Mouse (Mus musculus) limb, embryonic 10.5 days (tissue): ENCODE data around the gene Syn3. TPM values are rescaled to one million over a fixed set of nuclear protein-coding genes. Genes with fewer than 3 reads are reported as not detected.
A peak's percentile ranks its signal among the peaks of the same experiment; 100 is the strongest.
"Not testable (repeated sequence)": the region's sequence is repeated elsewhere in the genome, so short reads cannot be mapped to it uniquely, and the experiment has no call there.

ENCODE experiments used
- DNase-seq: peaks from one replicate; pipeline ENCODE4 v3.0.0-alpha.2; 2017; ENCODE audit warnings: low spot score
- H3K27ac ChIP-seq: fragments of 300-500 bp; sonication (generic); 2 replicates; pipeline ENCODE4 v1.5.1; 2016; ENCODE audit warnings: mild to moderate bottlenecking
- H3K27me3 ChIP-seq: fragments of 300-500 bp; sonication (generic); 2 replicates; pipeline ENCODE4 v1.6.1; 2016; ENCODE audit warnings: low read depth, mild to moderate bottlenecking; ENCODE audit not compliant: poor library complexity, severe bottlenecking
- H3K36me3 ChIP-seq: fragments of 300-500 bp; sonication (generic); 2 replicates; pipeline ENCODE4 v1.6.1; 2016; ENCODE audit warnings: mild to moderate bottlenecking, moderate library complexity
- H3K4me1 ChIP-seq: fragments of 300-500 bp; sonication (generic); 2 replicates; pipeline ENCODE4 v1.6.1; 2016
- H3K4me3 ChIP-seq: fragments of 300-500 bp; sonication (generic); 2 replicates; pipeline ENCODE4 v1.5.1; 2016; ENCODE audit warnings: mild to moderate bottlenecking, moderate library complexity
- H3K9me3 ChIP-seq: fragments of 300-500 bp; sonication (generic); replicated peaks from 2 replicates; pipeline ENCODE4 v1.6.1; 2016; ENCODE audit warnings: mild to moderate bottlenecking
- WGBS: fragments of 180-500 bp; shearing (Covaris S2); methylation state at CpG from one replicate; pipeline ENCODE4 v1.1.7; 2016; 5-methylcytosine and 5-hydroxymethylcytosine counted together
- polyA plus RNA-seq: library from polyadenylated mRNA; unstranded; fragments of >200 nt; fragmentation: Nextera tagmentation; extraction: Ambion mirVana; gene quantifications from 2 replicates; pipeline ENCODE4 v1.2.1, GENCODE M21; 2016

Gene Syn3
- 2.1 and 3.6 TPM in 2 replicates for polyA plus RNA-seq

GRCm38 (mm10) chr10:86498673-86499391 lies at the start of gene Syn3:
Syn3 (minus strand) TSS chr10:86498896.
- H3K27me3 ChIP-seq, result 0 out of 2 replicates have a peak, but pooled peaks cover 8% of the 10 kb centered on the region
- H3K4me3 ChIP-seq, result peak within 1 kb of the TSS; percentile 68
- H3K27ac ChIP-seq, result peak within 1 kb of the TSS; percentile 81
- WGBS, result 0% methylated on average over 21 of the region's 21 CpGs
- H3K36me3 ChIP-seq, result no peaks in the 10 kb centered on the region
- no peaks in the 10 kb centered on the region for H3K9me3 ChIP-seq
- peaks cover 18% of the 10 kb centered on the region for H3K4me1 ChIP-seq
- DNase-seq, result peak; percentile 92

GRCm38 (mm10) chr10:86526357-86526874 lies 27.7 kb upstream of the Syn3 start:
- not testable (repeated sequence) for H3K4me1 ChIP-seq, H3K27me3 ChIP-seq, H3K36me3 ChIP-seq, DNase-seq, H3K9me3 ChIP-seq, H3K4me3 ChIP-seq, H3K27ac ChIP-seq
- WGBS, result 96% methylated on average over 4 of the region's 5 CpGs

- no peak overlapping the region for H3K27ac ChIP-seq
- H3K27me3 ChIP-seq, result no peaks in the 10 kb centered on the region
- no peaks in the 10 kb centered on the region for H3K36me3 ChIP-seq
- WGBS, result 92% methylated on average over 4 of the region's 4 CpGs
- H3K4me3 ChIP-seq, result no peak overlapping the region
- H3K4me1 ChIP-seq, result no peaks in the 10 kb centered on the region
- no peak for DNase-seq
- no peaks in the 10 kb centered on the region for H3K9me3 ChIP-seq
Observed at GRCm38 (mm10) chr10:86513801-86514200, 15.1 kb upstream of the Syn3 start.

- Histone ChIP-seq H3K4me3 (no peak overlapping the region), H3K36me3 (no peaks in the 10 kb centered on the region), H3K4me1 (no peaks in the 10 kb centered on the region), H3K27ac (no peak overlapping the region), H3K9me3 (no peaks in the 10 kb centered on the region), H3K27me3 (no peaks in the 10 kb centered on the region)
- DNase-seq, result no peak
Observed at GRCm38 (mm10) chr10:86510941-86511340, 12.2 kb upstream of the Syn3 start.

GRCm38 (mm10) chr10:86502063-86502462 lies 3.4 kb upstream of the Syn3 start:
- DNase-seq, result no peak
- Histone ChIP-seq H3K4me3 (no peak overlapping the region), H3K9me3 (no peaks in the 10 kb centered on the region), H3K27me3 (0 out of 2 replicates have a peak, but pooled peaks cover 8% of the 10 kb centered on the region), H3K4me1 (peaks cover 18% of the 10 kb centered on the region), H3K36me3 (no peaks in the 10 kb centered on the region), H3K27ac (no peak overlapping the region)
- WGBS, result 78% methylated on average over 2 of the region's 2 CpGs

- Histone ChIP-seq H3K4me1 (peaks cover 18% of the 10 kb centered on the region), H3K27me3 (0 out of 2 replicates have a peak, but pooled peaks cover 8% of the 10 kb centered on the region), H3K9me3 (no peaks in the 10 kb centered on the region), H3K36me3 (no peaks in the 10 kb centered on the region), H3K4me3 (peak overlapping the region; percentile 68), H3K27ac (peak overlapping the region; percentile 81)
- WGBS, result 9% methylated on average over 12 of the region's 12 CpGs
- DNase-seq, result no peak
Observed at GRCm38 (mm10) chr10:86498051-86498672, 534 bp downstream of the Syn3 start.

- Histone ChIP-seq H3K27me3 (0 out of 2 replicates have a peak, but pooled peaks cover 8% of the 10 kb centered on the region), H3K4me3 (no peak overlapping the region), H3K9me3 (no peaks in the 10 kb centered on the region), H3K4me1 (peaks cover 25% of the 10 kb centered on the region), H3K36me3 (no peaks in the 10 kb centered on the region), H3K27ac (no peak overlapping the region)
- 88% methylated on average over 2 of the region's 2 CpGs for WGBS
- no peak for DNase-seq
Observed at GRCm38 (mm10) chr10:86495851-86496250, 2.8 kb downstream of the Syn3 start.

- Histone ChIP-seq H3K27me3 (0 out of 2 replicates have a peak, but pooled peaks cover 8% of the 10 kb centered on the region), H3K4me3 (no peak overlapping the region), H3K36me3 (no peaks in the 10 kb centered on the region), H3K9me3 (no peaks in the 10 kb centered on the region), H3K4me1 (peaks cover 16% of the 10 kb centered on the region), H3K27ac (no peak overlapping the region)
- DNase-seq, result no peak
- WGBS, result 86% methylated on average over 5 of the region's 5 CpGs
Observed at GRCm38 (mm10) chr10:86493140-86493539, 5.6 kb downstream of the Syn3 start.

GRCm38 (mm10) chr10:86492089-86492907 lies 6.4 kb downstream of the Syn3 start:
- H3K27me3 ChIP-seq, result 0 out of 2 replicates have a peak, but pooled peaks cover 1% of the 10 kb centered on the region
- H3K9me3 ChIP-seq, result no peaks in the 10 kb centered on the region
- WGBS, result 39% methylated on average over 2 of the region's 2 CpGs
- peak overlapping the region; percentile 75 for H3K27ac ChIP-seq
- H3K36me3 ChIP-seq, result no peaks in the 10 kb centered on the region
- peaks cover 7% of the 10 kb centered on the region for H3K4me1 ChIP-seq
- no peak for DNase-seq
- H3K4me3 ChIP-seq, result peak overlapping the region; percentile 30

GRCm38 (mm10) chr10:86491316-86492088 lies 7.2 kb downstream of the Syn3 start:
- Histone ChIP-seq H3K9me3 (no peaks in the 10 kb centered on the region), H3K4me3 (peak overlapping the region; percentile 30), H3K27ac (peak overlapping the region; percentile 75), H3K36me3 (no peaks in the 10 kb centered on the region), H3K27me3 (no peaks in the 10 kb centered on the region), H3K4me1 (peaks cover 7% of the 10 kb centered on the region)
- no peak for DNase-seq
- 24% methylated on average over 3 of the region's 3 CpGs for WGBS

- Histone ChIP-seq H3K9me3 (no peaks in the 10 kb centered on the region), H3K4me1 (peaks cover 7% of the 10 kb centered on the region)
Observed at GRCm38 (mm10) chr10:86488544-86488943, 10.2 kb downstream of the Syn3 start.

GRCm38 (mm10) chr10:86485971-86486370 lies 12.7 kb downstream of the Syn3 start:
- Histone ChIP-seq H3K9me3 (no peaks in the 10 kb centered on the region), H3K36me3 (no peaks in the 10 kb centered on the region), H3K4me3 (no peak overlapping the region), H3K27ac (no peak overlapping the region), H3K27me3 (no peaks in the 10 kb centered on the region), H3K4me1 (peaks cover 19% of the 10 kb centered on the region)
- 69% methylated on average over 4 of the region's 4 CpGs for WGBS
- DNase-seq, result no peak

More at GRCm38 (mm10) chr10:86488544-86488943, 10.2 kb downstream of the Syn3 start:
- Histone ChIP-seq H3K36me3 (no peaks in the 10 kb centered on the region), H3K4me3 (no peak overlapping the region), H3K27ac (no peak overlapping the region), H3K27me3 (no peaks in the 10 kb centered on the region)
- 84% methylated on average over 5 of the region's 5 CpGs for WGBS
- DNase-seq, result no peak
